Mouse (Mus musculus) MEL (cell line): ENCODE measurements around the gene Gm45213. TPM values are rescaled to one million over a fixed set of nuclear protein-coding genes. Genes with fewer than 3 reads are reported as not detected.
"Not testable (repeated sequence)": the region's sequence is repeated elsewhere in the genome, so short reads cannot be mapped to it uniquely, and the experiment has no call there.

Source experiments
- DNase-seq: peaks from one replicate; pipeline ENCODE4 v3.0.0; 2011; ENCODE audit warnings: low read depth, low spot score
- H3K27ac ChIP-seq: 2 replicates; pipeline ENCODE4 v1.5.1; 2012; ENCODE audit warnings: low read depth, mild to moderate bottlenecking, control low read depth, low read length, moderate library complexity; ENCODE audit not compliant: control insufficient read depth
- H3K27me3 ChIP-seq, 2 experiments: fragments of 150-350 bp in 1 of 2; sonication (generic) in 1 of 2; 2 replicates each; pipeline ENCODE4 v1.6.1; 2012; ENCODE audit warnings: low read length in 2 of 2, mild to moderate bottlenecking in 2 of 2, improper control_type of control experiment in 1 of 2, moderate library complexity in 1 of 2; ENCODE audit not compliant: insufficient read depth in 2 of 2, control insufficient read depth in 1 of 2
- H3K36me3 ChIP-seq, 2 experiments: 2 replicates each; pipeline ENCODE4 v1.6.1; 2012 to 2014; ENCODE audit warnings: low read length in 2 of 2, improper control_type of control experiment in 1 of 2, inconsistent platforms in 1 of 2, mild to moderate bottlenecking in 1 of 2; ENCODE audit not compliant: insufficient read depth in 2 of 2, control insufficient read depth in 1 of 2
- H3K4me1 ChIP-seq, 2 experiments: fragments of 150-350 bp in 1 of 2; sonication (generic) in 1 of 2; 2 replicates each; pipeline ENCODE4 v1.6.1; 2012; ENCODE audit warnings: low read length in 2 of 2, improper control_type of control experiment in 1 of 2, mild to moderate bottlenecking in 1 of 2; ENCODE audit not compliant: insufficient read depth in 2 of 2, control insufficient read depth in 1 of 2
- H3K4me3 ChIP-seq, 2 experiments: fragments of 150-350 bp in 1 of 2; sonication (generic) in 1 of 2; 2 replicates each; pipeline ENCODE4 v1.5.1; 2012; ENCODE audit warnings: low read depth in 2 of 2, low read length in 2 of 2, mild to moderate bottlenecking in 2 of 2, moderate library complexity in 2 of 2, control low read depth in 1 of 2, improper control_type of control experiment in 1 of 2; ENCODE audit not compliant: control insufficient read depth in 1 of 2, insufficient read depth in 1 of 2
- H3K79me2 ChIP-seq: 2 replicates; pipeline ENCODE4 v1.6.1; 2012; ENCODE audit warnings: mild to moderate bottlenecking, low read length, moderate library complexity; ENCODE audit not compliant: control insufficient read depth, poor library complexity, insufficient read depth
- H3K9ac ChIP-seq: 2 replicates; pipeline ENCODE4 v1.6.1; 2012; ENCODE audit warnings: low read depth, mild to moderate bottlenecking, control low read depth, low read length, moderate library complexity; ENCODE audit not compliant: control insufficient read depth, poor library complexity, severe bottlenecking
- H3K9me3 ChIP-seq: fragments of 150-350 bp; sonication (generic); replicated peaks from 2 replicates; pipeline ENCODE4 v1.6.1; 2012; ENCODE audit warnings: mild to moderate bottlenecking, low read length, improper control_type of control experiment, moderate library complexity; ENCODE audit not compliant: insufficient read depth
- BHLHE40 ChIP-seq: IDR thresholded peaks from 2 replicates; pipeline ENCODE4 v1.6.1; 2012; ENCODE audit warnings: low read depth, mild to moderate bottlenecking, inconsistent platforms, low read length, improper control_type of control experiment, borderline replicate concordance
- CHD2 ChIP-seq: IDR thresholded peaks from 2 replicates; pipeline ENCODE4 v1.6.1; 2011; ENCODE audit warnings: low read length, improper control_type of control experiment
- CTCF ChIP-seq, 3 experiments: IDR thresholded peaks in 2 of 3; conservative IDR thresholded peaks in 1 of 3; 2 replicates each; pipeline ENCODE4 v1.5.1; 2011 to 2012; ENCODE audit warnings: low read length in 3 of 3, low read depth in 2 of 3, mild to moderate bottlenecking in 2 of 3, improper control_type of control experiment in 1 of 3, inconsistent platforms in 1 of 3, mixed read lengths in 1 of 3, moderate library complexity in 1 of 3; ENCODE audit not compliant: control insufficient read depth in 1 of 3, insufficient read depth in 1 of 3, poor library complexity in 1 of 3, severe bottlenecking in 1 of 3
- E2F4 ChIP-seq: IDR thresholded peaks from 2 replicates; pipeline ENCODE4 v1.6.1; 2011; ENCODE audit warnings: low read depth, low read length, improper control_type of control experiment, borderline replicate concordance
- ETS1 ChIP-seq: IDR thresholded peaks from 2 replicates; pipeline ENCODE4 v1.6.1; 2012; ENCODE audit warnings: low read depth, mild to moderate bottlenecking, inconsistent platforms, low read length, improper control_type of control experiment, moderate library complexity
- JUND ChIP-seq: IDR thresholded peaks from 2 replicates; pipeline ENCODE4 v1.6.1; 2011; ENCODE audit warnings: low read depth, mild to moderate bottlenecking, improper control_type of control experiment, low read length
- MAX ChIP-seq: IDR thresholded peaks from 2 replicates; pipeline ENCODE4 v1.6.1; 2011; ENCODE audit warnings: low read length, improper control_type of control experiment
- MAZ ChIP-seq: IDR thresholded peaks from 2 replicates; pipeline ENCODE4 v1.6.1; 2012; ENCODE audit warnings: low read depth, mild to moderate bottlenecking, inconsistent platforms, low read length, improper control_type of control experiment
- MXI1 ChIP-seq: IDR thresholded peaks from 2 replicates; pipeline ENCODE4 v1.6.1; 2011; ENCODE audit warnings: mild to moderate bottlenecking, low read depth, low read length, improper control_type of control experiment
- MYB ChIP-seq: IDR thresholded peaks from 2 replicates; pipeline ENCODE4 v1.6.1; 2011; ENCODE audit warnings: mild to moderate bottlenecking, low read depth, low read length, improper control_type of control experiment
- MYC ChIP-seq: IDR thresholded peaks from 2 replicates; pipeline ENCODE4 v1.6.1; 2011; ENCODE audit warnings: low read depth, mild to moderate bottlenecking, low read length, improper control_type of control experiment, moderate library complexity
- POLR2A ChIP-seq, 2 experiments: IDR thresholded peaks; 2 replicates each; pipeline ENCODE4 v1.6.1; 2011 to 2012; ENCODE audit warnings: low read length in 2 of 2, mild to moderate bottlenecking in 2 of 2, control low read depth in 1 of 2, improper control_type of control experiment in 1 of 2, low read depth in 1 of 2, moderate library complexity in 1 of 2; ENCODE audit not compliant: control insufficient read depth in 1 of 2, insufficient read depth in 1 of 2, poor library complexity in 1 of 2
- POLR2AphosphoS2 ChIP-seq: IDR thresholded peaks from 2 replicates; pipeline ENCODE4 v1.6.1; 2011; ENCODE audit warnings: low read length, improper control_type of control experiment
- RAD21 ChIP-seq: IDR thresholded peaks from 2 replicates; pipeline ENCODE4 v1.6.1; 2011; ENCODE audit warnings: mild to moderate bottlenecking, low read depth, low read length, improper control_type of control experiment
- SMC3 ChIP-seq: IDR thresholded peaks from 2 replicates; pipeline ENCODE4 v1.6.1; 2011; ENCODE audit warnings: low read depth, low read length, improper control_type of control experiment
- TAL1 ChIP-seq: IDR thresholded peaks from 2 replicates; pipeline ENCODE4 v1.6.1; 2012; ENCODE audit warnings: mild to moderate bottlenecking, inconsistent platforms, low read length, moderate library complexity, mixed read lengths
- TBP ChIP-seq: IDR thresholded peaks from 2 replicates; pipeline ENCODE4 v1.8.0; 2011; ENCODE audit warnings: low read depth, low read length, improper control_type of control experiment
- TCF12 ChIP-seq: IDR thresholded peaks from 2 replicates; pipeline ENCODE4 v1.6.1; 2014; ENCODE audit warnings: low read depth, mild to moderate bottlenecking, inconsistent platforms, low read length, improper control_type of control experiment, moderate library complexity
- UBTF ChIP-seq: IDR thresholded peaks from 2 replicates; pipeline ENCODE4 v1.6.1; 2012; ENCODE audit warnings: low read depth, mild to moderate bottlenecking, inconsistent platforms, low read length, improper control_type of control experiment, moderate library complexity, borderline replicate concordance; ENCODE audit not compliant: insufficient read depth
- USF1 ChIP-seq: IDR thresholded peaks from 2 replicates; pipeline ENCODE4 v1.6.1; 2014; ENCODE audit warnings: low read depth, mild to moderate bottlenecking, inconsistent platforms, low read length, improper control_type of control experiment, moderate library complexity
- ZC3H11A ChIP-seq: IDR thresholded peaks from 2 replicates; pipeline ENCODE4 v1.6.1; 2012; ENCODE audit warnings: low read depth, mild to moderate bottlenecking, inconsistent platforms, low read length, improper control_type of control experiment
- ZMIZ1 ChIP-seq: IDR thresholded peaks from 2 replicates; pipeline ENCODE4 v1.6.1; 2012; ENCODE audit warnings: low read depth, mild to moderate bottlenecking, inconsistent platforms, low read length, improper control_type of control experiment, moderate library complexity
- polyA plus RNA-seq, 2 experiments: library from polyadenylated mRNA; stranded (reverse) in 1 of 2; unstranded in 1 of 2; fragments of >175 nt in 1 of 2; fragments of >200 nt in 1 of 2; gene quantifications; 2 replicates each; pipeline versions ENCODE4 v1.2.1 to v1.2.4; 2012; ENCODE audit warnings: low replicate concordance in 2 of 2, low read depth in 1 of 2; ENCODE audit not compliant: insufficient read length in 2 of 2, insufficient read depth in 1 of 2, missing spikeins in 1 of 2
- total RNA-seq: library from RNA; depleted of rRNA; stranded (reverse); fragments of 300-350 nt; gene quantifications from 2 replicates; pipeline ENCODE4 v1.2.3, GENCODE M21; 2012

Gm45213 gene
- total and polyA plus RNA-seq, 3 experiments = not detected

- H3K9ac ChIP-seq, H3K79me2 ChIP-seq, H3K27me3 ChIP-seq, H3K27ac ChIP-seq, H3K36me3 ChIP-seq, H3K9me3 ChIP-seq: not testable (repeated sequence)
- Histone ChIP-seq H3K4me3 (peak overlapping the region in 1 of 2 experiments; percentile 1; a peak in 1 of 4 replicates), H3K4me1 (peaks cover 2 to 12% of the 10 kb centered on the region in 2 experiments; a peak in 3 of 4 replicates)
- TF ChIP-seq CTCF (IDR thresholded peaks at IDR 0.05 in 2 of 3, conservative IDR thresholded peaks at IDR 0.05 in 1 of 3; ENCODE audit: control insufficient read depth in 1 of 3, insufficient read depth in 1 of 3, low read depth in 2 of 3, low read length in 3 of 3, poor library complexity in 1 of 3, severe bottlenecking in 1 of 3) (peak in 2 of 3 experiments; percentile 37 to 59; a peak in 3 of 6 replicates), ZC3H11A (peak; percentile 58), SMC3 (peak; percentile 61), RAD21 (peak; percentile 62)
- TF ChIP-seq, all 39 proteins: peak for 4; not testable (repeated sequence) for 35
- DNase-seq = peak; percentile 71
Observed at GRCm38 (mm10) chr7:66055356-66055755, 12.0 kb downstream of the Gm45213 start.

DNA sequence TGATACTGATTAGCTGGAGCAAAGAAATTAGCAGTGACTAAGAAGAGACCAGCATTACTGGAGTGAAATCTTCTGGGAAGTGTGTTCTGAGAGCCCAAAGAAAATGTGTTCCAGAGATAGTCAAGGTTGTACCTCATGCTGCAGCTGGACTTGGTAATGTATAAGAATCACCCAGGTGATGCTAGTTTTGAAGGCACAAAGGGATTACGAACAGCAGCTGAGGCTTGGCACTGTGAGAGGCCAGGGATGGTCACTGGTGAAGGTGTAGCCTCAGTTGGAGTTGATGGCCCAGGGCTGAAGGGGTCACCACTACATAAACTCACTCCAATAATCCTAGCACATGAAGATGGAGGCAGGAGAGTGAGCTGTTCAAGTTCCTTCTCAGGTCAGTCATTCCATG is 15.3 kb downstream of the Gm45213 start, which contains the start of gene Snrpa1:
TSS of gene Snrpa1 (plus strand) at position 301 of the 400 bp plus-strand sequence.
- DNase-seq = no peak
- peak within 1 kb of the TSS; percentile 79 for H3K9ac ChIP-seq
- H3K27ac ChIP-seq = no peak within 1 kb of the TSS
- no peaks in the 10 kb centered on the region for H3K9me3 ChIP-seq
- TF ChIP-seq UBTF (no peak), MAX (no peak), BHLHE40 (no peak), POLR2AphosphoS2 (no peak), E2F4 (no peak), MXI1 (no peak), TCF12 (no peak)
- TF ChIP-seq, all 39 proteins: peak for 0
- H3K36me3 ChIP-seq = peaks cover 9 to 21% of the 10 kb centered on the region in 2 experiments
- H3K4me3 ChIP-seq = peak within 1 kb of the TSS; percentile 82 to 90
- H3K4me1 ChIP-seq = peaks cover 2 to 18% of the 10 kb centered on the region in 2 experiments; a peak in 3 of 4 replicates
- H3K79me2 ChIP-seq = peaks cover 31% of the 10 kb centered on the region
- no peaks in the 10 kb centered on the region for H3K27me3 ChIP-seq

DNA sequence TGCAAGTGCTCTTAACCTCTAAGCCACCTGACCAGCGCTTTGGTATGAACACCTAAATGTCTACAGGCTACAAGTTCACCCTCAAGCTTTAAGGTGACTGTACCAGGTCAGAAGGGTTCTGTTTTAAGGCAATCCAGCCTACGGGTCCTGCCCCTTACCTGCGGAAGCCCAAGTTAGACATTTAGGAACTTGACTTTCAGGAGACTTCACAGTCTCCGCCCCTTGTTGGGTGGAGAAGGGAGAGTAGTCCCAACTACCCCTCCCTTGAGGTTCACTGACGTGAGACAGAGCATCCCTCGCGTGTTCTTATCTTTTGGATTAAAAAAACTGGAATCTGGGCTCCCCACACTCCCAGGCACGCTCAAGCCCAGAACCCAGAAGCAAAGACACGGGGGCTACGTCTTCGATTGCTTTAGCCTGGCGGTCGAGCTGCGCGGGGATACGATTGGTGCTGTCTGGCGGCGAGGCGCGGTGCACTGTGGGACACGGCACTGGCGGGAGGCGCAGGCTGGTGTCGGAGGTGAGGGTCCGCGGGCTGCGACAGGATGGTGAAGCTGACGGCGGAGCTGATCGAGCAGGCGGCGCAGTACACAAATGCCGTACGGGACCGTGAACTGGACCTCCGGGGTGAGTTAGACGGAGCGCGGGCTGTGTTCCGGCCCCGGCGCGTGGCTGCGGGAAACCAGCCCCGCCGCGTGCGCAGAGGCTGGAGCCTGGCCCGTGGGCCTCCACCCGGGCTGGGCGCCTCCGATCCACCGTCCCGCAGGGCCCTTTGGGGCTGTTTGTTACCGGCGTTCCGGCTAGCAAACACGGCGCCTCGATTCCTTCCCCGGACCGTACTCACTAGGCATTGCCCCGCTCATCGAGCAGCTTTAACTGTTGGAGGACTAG is 16.9 kb downstream of the Gm45213 start:
- Histone ChIP-seq H3K4me1 (peaks cover 0 to 17% of the 10 kb centered on the region in 2 experiments; a peak in 2 of 4 replicates), H3K79me2 (peaks cover 38% of the 10 kb centered on the region), H3K4me3 (peak overlapping the region; percentile 82 to 90), H3K27me3 (no peaks in the 10 kb centered on the region), H3K9ac (peak overlapping the region; percentile 92), H3K36me3 (peaks cover 20 to 21% of the 10 kb centered on the region in 2 experiments), H3K9me3 (no peaks in the 10 kb centered on the region), H3K27ac (peak overlapping the region; percentile 55)
- peak; percentile 92 for DNase-seq
- no peak for TF ChIP-seq SMC3
- TF ChIP-seq UBTF = peak; percentile 39; the same call in 1 of the 2 replicates
- no peak for TF ChIP-seq BHLHE40
- no peak for TF ChIP-seq CHD2
- peak; percentile 82 for TF ChIP-seq MYC
- peak; percentile 60; the same call in 1 of the 2 replicates for TF ChIP-seq ETS1
- TF ChIP-seq MXI1 = peak; percentile 94
- TF ChIP-seq TBP = peak; percentile 81
- TF ChIP-seq ZMIZ1 = no peak
- TF ChIP-seq CTCF (IDR thresholded peaks at IDR 0.05 in 2 of 3, conservative IDR thresholded peaks at IDR 0.05 in 1 of 3; ENCODE audit: control insufficient read depth in 1 of 3, insufficient read depth in 1 of 3, low read depth in 2 of 3, low read length in 3 of 3, poor library complexity in 1 of 3, severe bottlenecking in 1 of 3) = no peak
- no peak for TF ChIP-seq TAL1
- TF ChIP-seq USF1 = no peak
- TF ChIP-seq MYB = no peak
- TF ChIP-seq MAZ = peak; percentile 94; the same call in 1 of the 2 replicates
- peak; percentile 79 to 81 for TF ChIP-seq POLR2A (IDR thresholded peaks at IDR 0.05; ENCODE audit: control insufficient read depth in 1 of 2, insufficient read depth in 1 of 2, low read depth in 1 of 2, low read length in 2 of 2, poor library complexity in 1 of 2)
- TF ChIP-seq MAX = peak; percentile 62
- TF ChIP-seq JUND = no peak
